Mouse (Mus musculus): ENCODE measurements around the gene Zfp580.
A peak's percentile ranks its signal among the peaks of the same experiment; 100 is the strongest.

Gene Zfp580

DNA sequence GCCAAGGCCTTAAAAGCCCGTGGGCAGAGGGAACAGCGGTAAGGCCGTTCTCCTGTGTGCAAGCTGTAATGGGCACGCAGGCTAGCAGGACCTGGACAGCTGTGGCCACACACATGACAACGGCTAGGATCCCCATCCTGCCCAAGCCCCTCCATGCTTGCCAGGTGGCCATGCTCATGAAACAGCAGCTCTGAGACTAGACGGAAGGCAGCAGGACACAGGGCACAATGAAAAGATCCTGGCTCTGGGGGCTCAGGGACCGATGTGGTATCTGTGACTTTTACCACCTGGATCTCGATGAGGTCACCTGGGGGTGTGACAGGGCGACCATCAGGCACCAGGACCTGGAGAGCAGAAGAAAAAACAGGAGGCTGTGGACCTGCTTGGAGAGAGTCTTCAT is 15.2 kb upstream of the Zfp580 start:
- DNase-seq: no peak

DNA sequence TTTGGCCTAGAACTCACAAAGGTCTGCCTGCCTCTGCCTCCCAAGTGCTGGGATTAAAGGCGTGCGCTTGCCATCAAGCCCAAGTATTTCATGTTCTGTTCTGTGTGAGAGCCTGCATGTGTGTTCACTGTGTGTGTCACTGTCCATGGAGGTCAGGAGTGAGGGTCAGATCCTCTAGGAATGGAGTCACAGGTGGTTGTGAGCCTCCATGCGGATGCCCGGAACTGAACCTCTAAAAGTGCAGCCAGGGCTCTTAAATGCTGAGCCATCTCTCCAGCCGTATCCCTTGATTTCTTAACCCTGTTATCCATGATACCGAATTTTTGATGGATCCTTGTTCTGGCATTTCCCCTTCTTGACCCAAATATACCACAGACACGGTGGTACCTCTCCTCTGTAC is 14.3 kb upstream of the Zfp580 start:
- no peak for DNase-seq

DNA sequence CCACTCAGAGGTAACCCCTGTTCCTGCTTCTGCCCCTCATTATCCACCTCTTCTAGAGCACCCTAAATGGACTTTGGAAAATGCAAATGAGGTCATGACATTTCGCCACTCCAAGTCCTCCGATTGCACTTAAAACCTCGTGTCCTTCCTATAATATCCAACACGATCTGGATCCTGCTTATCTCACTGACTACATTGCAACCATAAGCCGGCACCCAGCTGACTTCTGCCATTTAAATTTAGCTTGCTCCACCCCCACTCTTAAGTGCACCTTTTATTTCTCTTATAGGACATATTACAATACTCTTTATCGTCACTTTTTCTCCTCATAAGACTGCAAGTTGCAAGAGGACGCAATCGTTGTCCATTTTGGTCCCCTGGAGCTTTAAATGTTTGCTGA is 13.9 kb upstream of the Zfp580 start:
- DNase-seq: no peak

DNA sequence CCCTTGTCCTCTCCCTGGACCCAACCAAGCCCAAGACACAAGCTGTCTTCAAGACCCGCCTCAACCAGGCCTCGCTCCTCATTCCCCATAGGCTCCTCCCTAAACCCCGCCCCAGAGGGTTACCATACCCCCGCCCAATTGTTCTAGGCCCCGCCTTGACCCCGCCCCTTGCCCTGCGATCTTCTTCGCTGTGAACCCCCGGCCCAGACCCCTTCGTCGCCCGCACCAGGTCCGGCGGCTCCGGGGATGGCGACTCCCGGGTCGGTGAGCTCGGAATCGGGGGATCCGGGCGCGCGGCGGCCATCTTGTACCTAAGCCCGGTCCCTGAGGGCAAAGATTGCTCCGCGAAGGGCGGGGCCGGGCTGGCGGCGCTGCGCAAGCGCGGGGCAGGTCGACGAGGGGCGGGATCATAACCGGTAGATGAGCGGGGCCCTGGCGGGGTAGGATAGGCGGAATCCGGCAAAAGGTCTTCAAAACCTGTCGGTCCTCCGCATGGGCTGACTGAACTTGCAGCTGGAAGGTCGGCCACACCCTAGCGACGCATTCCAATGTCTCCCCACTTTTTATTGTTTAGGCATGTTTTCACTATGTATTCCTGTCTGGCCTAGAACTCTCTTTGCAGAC is 13.1 kb upstream of the Zfp580 start, which contains the start of gene Zfp784:
Zfp784 (minus strand) TSS at position 338 of the 624 bp plus-strand sequence.
- peak; percentile 94 for DNase-seq

DNA sequence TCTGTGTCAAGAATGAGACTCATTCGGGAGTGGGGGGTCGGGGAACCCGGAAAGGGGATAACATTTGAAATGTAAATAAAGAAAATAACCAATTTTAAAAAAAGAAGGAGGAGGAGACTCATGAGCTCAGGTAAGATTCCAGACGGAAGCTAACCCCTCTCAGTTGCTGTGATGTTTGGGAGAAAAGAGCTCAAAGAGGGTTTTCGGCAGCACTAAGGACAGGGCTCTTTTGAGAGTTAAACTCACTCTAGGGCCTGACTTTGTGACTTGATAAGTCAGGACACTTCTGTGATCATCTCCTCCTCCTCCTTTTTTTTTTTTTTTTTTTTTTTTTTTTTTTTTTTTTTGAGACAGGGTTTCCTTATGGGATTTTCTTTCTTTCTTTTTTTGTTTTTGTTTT is 12.4 kb upstream of the Zfp580 start:
- DNase-seq: no peak

DNA sequence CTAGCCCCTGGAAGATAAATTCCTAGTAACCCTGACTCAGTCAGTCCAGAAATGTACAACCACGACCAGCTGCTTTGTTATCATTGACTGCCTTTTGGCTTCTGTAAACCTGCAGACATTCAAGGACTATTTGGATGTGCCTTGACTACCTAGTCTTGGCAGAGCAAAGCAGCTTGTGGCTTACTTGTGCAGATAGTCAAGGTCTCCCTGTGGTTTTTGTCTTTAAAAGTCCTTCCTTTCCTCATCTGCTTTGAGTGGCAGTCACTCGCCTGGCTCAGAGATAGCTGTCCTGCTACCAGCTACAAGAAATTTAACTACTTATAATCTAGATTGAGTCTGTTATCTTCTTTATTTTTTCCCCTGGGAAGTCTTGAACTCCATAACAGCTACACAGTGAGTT is 6.4 kb upstream of the Zfp580 start:
- no peak for DNase-seq

DNA sequence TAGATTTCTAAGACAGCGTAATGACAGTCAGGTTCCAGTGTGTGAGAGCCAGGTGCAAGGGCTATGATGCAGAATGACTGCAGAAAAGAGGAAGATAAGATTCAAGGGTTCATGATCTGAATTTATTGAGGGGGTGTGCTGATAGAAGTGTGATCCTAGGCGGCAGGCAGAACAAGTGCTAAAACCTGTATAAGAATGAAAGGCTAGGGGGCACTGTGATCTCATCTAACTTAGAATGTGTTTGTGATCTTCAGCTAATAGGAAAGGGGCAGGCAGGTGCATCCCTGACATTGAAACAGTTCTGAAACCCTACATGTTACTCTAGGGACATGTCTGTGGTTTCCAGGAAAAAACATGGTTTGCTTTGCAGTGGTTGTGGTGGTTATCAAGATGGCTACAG is 5.2 kb upstream of the Zfp580 start:
- DNase-seq: no peak

DNA sequence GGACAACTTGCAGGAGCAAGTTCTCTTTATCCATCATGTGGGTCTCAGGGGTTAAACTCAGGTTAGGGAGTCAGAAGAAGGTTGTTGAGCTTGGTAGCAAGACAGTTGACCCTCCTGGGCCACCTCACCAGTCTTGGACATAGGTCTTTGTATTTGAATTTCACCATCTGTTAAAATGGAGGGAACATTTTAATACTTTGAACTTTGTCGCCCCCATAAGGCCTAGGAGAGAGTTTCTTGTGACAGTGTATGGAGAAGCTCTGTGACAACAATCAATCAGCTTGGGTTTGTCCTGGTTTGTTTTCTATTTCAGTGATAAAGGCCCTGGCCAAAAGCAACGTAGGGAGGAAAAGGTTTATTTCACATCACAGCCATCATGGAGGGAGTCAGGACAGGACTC is 4.0 kb upstream of the Zfp580 start:
- DNase-seq: peak; percentile 48

DNA sequence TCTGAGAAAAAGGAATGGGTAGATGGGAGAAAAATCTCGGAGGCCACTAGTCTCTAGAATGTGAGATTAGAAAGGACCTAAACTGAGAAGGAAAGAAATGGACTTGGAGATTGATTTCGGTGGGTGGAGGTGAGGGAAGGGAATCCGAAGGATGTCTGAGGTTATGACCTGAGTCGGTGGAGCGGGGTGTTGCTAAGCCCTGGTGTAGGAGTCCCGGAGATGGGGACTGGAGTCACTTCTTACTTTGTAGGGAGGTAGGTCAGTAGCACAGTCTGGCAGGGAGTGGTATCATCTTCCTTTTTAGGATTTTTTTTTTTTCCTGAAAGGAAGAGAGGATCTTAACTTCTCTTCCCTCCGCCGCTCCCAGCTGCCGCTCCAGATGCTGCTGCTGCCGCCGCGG is 1.1 kb downstream of the Zfp580 start:
- no peak for DNase-seq

DNA sequence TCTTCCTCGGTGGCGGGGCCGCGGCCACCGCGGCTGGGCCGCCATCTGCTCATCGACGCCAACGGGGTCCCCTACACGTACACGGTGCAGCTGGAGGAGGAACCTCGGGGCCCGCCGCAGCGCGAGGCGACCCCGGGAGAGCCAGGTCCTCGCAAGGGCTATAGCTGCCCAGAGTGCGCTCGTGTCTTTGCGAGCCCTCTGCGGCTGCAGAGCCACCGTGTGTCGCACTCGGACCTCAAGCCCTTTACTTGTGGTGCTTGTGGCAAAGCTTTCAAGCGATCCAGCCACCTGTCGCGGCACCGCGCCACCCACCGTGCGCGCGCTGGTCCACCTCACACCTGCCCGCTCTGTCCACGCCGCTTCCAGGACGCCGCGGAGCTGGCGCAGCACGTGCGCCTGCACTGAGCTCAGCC is 1.6 kb downstream of the Zfp580 start:
- no peak for DNase-seq

DNA sequence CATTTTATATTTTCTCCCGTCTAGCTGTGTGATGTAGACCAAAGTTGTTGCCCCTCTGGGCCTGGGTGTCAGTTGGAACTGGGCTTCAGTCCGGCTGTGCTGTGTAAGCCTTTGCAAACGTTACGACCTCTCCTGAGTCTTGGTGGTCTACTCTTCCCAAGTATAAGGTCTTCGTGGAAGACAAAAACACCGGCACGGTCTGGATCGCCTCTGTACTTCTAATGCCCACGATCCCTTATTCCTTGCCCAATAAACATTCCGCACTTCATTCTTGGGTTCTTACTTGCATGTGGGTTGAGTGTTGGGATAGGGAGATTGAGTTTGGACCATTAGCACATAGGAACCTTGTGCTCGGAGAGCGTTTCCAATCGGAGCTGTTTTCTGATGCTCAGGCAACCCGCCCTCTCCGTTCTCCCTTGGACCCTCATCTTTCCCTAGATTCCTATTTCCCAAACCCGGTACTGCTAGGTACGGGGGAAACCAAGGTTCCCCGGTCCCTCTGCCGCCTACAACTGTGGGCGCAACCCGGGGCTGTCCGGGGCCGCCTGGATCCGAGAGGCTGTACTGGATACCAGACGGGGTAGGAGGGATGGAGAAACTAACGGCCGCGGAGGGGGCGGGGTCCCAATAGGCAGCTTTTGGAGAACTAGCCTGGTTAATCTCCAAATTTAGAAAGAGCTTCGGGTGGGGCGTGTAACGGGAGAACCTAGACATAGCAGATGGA is 2.3 kb downstream of the Zfp580 start:
- no peak for DNase-seq

DNA sequence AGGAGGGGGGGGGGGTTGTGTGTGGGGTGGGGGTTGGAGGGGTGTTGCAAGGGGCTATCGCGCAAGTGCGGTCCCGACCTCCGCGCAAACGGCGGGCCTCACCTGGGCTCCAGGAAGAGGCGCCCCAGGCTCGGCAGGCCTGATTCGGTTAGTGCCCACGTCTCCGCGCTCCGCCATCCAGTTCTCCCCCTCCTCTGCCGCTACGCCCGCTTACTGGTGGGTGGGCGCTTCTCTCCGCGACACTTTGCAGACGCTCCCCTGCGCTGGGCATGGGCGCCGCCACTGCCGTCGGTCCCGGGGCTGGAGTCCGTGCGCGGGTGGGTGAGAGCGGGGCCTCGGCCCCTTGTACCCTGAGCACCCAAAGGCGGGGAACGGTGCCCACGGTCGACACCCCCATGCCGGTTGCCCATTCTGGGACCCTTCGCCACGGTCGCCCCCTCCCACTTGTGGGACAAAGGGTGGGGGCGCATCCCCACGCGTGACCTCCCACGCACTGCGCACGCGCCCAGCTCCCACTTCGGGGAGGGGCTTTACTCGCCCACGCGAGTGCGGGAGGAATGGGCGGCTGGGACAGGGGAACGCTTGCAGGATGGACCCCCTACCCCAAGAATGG is 5.4 kb downstream of the Zfp580 start:
- DNase-seq: peak; percentile 56

DNA sequence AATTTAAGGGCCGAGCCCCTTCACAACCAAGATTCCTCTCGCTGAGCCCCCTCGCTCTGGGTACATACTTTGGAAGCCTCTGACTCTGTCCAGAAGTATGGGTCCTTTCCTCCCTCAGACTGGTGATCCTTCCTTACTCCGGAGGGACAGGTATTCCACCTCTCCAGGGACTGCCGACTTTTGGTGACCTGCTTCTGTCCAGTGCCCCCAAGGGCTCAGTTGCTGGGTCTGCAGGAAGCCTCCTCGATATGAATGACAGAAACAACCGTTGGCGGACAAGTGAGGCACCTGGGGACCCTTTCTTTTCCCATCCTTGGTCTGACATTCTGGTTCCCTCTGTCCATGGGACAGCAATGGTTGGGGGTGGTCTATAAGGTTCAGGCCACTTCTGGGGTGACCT is 6.0 kb downstream of the Zfp580 start:
- DNase-seq: no peak

DNA sequence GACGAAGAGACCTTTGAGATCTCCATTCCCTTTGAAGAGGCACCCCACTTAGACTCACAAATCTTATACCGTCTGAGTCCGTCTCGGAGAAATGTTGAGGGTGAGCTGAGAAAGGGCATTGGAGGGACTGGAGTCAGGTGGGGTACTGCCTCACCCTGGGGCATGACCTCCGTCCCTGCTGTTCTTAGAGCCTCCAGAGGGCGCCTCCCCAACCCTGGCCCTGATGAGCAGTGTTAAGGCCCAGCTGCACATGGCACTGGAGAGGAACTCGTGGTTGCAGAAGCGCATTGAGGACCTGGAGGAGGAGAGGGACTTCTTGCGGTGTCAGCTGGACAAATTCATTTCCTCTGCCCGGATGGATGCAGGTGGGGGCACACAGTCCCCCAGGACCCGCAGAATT is 6.5 kb downstream of the Zfp580 start:
- no peak for DNase-seq

DNA sequence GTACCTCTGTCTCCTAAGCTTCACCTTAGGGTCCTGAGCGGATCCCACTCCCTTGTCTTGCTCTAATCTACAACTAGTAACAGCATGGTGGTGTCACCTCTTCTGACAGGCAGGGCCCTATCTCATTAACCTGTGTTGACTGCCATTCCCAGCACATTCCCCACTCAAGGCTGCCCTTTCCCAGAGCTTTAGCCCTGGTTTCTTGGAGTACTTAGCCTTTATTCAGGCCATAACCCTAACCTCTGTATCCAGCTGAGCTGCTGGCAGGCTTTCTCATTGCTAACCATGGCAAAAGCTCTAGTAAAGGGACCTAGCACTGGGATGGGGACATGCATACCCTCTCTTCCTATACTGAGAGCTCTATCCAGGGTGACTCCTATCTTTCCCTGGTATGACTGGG is 7.3 kb downstream of the Zfp580 start:
- no peak for DNase-seq

DNA sequence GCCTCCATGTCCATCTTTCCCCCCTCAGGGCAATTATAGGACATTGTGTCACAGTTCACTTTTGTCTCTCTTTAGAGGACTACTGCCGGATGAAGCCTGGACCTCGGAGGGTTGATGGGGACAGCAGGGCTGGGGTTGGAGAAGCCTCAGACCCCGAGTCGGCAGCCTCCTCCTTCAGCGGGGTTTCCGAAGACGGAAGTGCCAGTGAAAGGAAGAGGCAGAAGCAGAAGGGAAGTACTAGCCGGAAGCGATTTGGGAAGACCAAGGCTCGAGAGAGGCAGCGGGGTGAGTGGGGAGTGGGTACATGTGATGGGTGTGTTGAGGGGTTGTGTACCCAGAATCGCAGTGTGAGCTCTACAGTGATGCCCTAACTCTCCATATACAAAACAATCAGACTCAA is 8.1 kb downstream of the Zfp580 start:
- DNase-seq: no peak

DNA sequence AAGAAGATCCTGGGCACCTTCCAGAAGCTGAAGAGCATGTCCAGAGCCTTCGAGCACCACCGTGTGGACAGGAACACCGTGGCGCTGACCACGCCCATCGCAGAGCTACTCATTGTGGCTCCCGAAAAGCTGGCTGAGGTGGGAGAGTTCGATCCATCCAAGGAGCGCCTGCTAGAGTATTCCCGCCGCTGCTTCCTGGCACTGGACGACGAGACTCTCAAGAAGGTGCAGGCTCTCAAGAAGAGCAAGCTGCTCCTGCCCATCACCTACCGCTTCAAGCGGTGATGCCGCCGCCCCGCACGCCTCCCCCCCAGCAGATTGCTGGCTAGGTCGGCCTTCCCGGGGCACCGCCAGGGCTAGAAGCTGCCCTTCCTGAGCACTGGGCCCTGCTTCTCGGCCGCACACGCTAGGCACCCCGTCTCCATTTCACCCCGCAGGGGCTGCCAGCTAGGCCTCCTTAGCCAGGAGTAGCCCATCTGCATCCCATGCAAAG is 8.9 kb downstream of the Zfp580 start:
- DNase-seq: peak; percentile 92

DNA sequence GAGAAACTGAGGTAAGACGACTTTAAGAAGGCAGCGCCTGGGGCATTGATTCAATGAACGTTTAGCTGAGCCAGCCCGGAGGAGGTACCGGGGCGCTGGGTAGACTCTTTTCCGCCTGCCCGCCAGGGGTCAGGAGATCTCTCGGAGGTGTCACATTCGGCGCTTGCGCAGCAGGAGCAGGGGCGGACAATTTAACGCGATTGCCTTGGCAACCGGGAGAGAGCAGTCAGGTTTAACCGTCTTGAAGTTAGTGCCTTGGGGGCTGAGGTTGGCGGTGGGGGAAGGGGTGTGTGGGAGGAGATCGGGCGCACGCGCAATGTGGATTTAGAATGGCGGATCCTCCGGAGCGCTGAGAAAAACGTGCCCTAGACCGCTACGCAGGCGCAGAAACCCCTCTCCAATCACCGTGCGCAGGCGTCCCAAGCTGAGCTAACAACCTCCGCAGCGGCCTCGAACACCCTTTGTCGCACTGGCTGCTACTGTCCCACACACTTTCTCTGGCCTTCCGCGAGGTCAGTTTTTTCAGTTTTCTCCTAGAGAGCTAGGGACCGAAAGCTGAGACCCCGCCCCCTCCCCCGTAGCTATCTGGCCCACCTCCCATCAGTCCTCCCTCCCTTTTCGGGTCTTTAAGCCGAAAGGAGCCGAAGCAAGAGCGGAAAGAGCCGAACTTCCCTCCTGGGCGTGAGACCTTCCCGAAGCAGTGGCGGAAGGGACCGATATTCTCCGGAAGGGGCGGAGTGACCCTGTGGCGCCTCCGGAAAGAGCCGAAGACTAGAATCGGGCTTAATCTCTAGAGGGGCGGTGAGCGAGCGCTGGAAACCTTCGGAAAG is 9.8 kb downstream of the Zfp580 start:
- peak; percentile 99 for DNase-seq

DNA sequence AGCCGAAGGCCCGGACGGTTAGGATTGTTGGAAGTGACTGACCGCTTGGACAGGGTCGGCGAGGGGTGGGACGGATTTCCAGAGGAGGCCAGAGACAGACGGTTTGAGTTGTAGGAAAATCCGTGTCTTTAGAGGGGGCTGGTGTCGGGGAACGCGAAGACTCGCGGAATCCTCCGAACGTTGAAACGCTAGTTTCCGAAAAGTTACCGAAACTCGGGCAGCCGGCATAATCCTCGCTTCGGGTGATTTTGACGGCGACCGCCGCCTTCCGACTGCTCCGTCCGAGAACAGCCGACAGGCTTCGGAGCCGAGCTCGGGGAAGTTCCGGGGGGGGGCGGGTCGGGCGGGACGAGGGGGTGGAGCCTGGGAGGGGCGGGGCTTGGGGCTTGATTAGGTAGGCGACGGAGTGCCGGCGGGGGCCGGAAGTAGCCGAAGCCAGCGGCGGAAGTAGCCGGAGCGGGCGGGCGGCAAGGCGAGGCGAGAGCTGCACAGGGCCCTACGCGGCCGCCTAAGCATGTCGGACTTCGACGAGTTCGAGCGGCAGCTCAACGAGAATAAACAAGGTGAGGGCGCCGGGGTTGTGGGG is 10.5 kb downstream of the Zfp580 start, which contains the start of gene U2af2:
U2af2 (plus strand) TSS at position 370 of the 586 bp plus-strand sequence.
- DNase-seq: peak; percentile 95

DNA sequence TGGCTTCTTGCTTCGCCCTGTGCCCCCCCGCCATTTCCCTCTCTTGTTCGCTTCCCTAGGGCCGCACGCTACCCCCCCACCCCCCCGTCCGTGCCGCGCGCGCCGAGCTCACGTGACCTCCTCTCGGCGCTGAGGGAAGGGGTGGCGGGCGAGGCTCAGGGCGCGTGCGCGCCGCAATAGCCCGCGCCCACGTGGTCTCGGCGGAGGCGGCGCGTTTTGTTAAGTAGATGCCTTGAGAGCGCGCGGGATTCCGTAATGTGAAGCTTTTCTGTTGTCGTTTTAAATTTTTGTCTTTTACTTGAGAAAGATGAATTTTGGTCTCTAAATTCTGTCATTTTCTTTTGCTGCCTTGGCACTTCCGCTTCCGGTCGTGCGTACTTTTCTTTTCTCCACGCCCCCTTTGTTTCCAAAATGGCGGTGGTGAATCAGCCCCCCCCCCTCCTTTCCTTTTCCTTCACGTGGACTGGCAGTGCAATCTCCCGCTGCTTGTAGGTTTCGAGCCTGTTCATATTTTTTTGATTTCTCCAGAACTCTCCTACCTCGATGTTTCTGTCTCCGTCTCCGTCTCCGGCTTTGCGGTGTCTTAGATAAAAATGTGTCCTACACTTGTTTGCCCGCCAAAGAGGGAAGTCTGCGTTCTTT is 11.1 kb downstream of the Zfp580 start:
- DNase-seq: peak; percentile 92

DNA sequence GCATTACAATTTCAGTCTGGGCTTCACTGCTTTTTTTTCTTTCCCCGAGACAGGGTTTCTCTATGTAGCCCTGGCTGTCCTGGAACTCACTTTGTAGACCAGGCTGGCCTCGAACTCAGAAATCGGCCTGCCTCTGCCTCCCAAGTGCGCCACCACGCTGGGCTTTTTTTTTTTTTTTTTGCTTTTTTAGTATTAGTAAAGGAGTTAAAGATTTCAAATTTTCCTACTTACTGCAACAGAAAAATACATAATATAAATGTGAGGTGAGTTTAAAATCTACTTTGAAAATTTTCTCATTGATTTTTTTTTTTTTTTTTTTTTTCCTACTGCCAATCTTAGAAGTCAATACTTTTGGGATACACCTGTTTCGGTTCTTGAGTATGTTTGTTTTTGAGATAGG is 13.5 kb downstream of the Zfp580 start:
- DNase-seq: no peak

DNA sequence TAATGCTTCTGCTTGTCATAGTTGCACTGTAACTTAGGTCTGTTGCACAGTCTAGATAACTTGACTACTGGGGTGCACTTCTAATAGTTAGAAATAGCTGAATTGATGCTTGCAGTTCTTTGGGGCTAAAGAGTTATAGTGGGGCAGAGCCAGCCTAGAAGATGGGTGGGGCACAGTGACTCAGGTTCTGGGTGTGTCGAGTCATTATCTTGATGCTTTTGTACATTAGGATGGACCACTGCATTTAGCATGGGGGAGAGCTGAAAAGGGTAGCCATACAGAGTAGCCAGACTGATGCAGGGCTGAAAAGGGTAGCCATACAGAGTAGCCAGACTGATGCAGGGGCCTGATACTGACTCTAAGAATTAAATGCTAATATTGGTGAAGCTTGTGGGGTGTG is 22.2 kb downstream of the Zfp580 start:
- no peak for DNase-seq
